Mouse (Mus musculus) midbrain, embryonic 13.5 days (tissue): ENCODE measurements around the gene Ndufaf8. TPM values are rescaled to one million over a fixed set of nuclear protein-coding genes. Genes with fewer than 3 reads are reported as not detected.

Source experiments
- ATAC-seq: fragments of 200-750 bp; cut with Nextera tagmentation; 2 replicates; pipeline ENCODE4 v1.8.0; 2017; ENCODE audit warnings: mild to moderate bottlenecking, moderate TSS enrichment, moderate library complexity
- H3K27ac ChIP-seq: fragments of 300-500 bp; sonication (generic); 2 replicates; pipeline ENCODE4 v1.5.1; 2015; ENCODE audit warnings: inconsistent platforms, mild to moderate bottlenecking, moderate library complexity
- H3K27me3 ChIP-seq: fragments of 300-500 bp; sonication (generic); 2 replicates; pipeline ENCODE4 v1.6.1; 2015; ENCODE audit warnings: mild to moderate bottlenecking, inconsistent platforms
- H3K36me3 ChIP-seq: fragments of 300-500 bp; sonication (generic); 2 replicates; pipeline ENCODE4 v1.6.1; 2015; ENCODE audit warnings: mild to moderate bottlenecking, inconsistent platforms
- H3K4me1 ChIP-seq: fragments of 300-500 bp; sonication (generic); replicated peaks from 2 replicates; pipeline ENCODE4 v1.6.1; 2015; ENCODE audit warnings: inconsistent platforms
- H3K4me2 ChIP-seq: fragments of 300-500 bp; sonication (generic); replicated peaks from 2 replicates; pipeline ENCODE4 v1.6.1; 2015; ENCODE audit warnings: moderate library complexity, mild to moderate bottlenecking, inconsistent platforms
- H3K4me3 ChIP-seq: fragments of 300-500 bp; sonication (generic); replicated peaks from 2 replicates; pipeline ENCODE4 v1.5.1; 2015; ENCODE audit warnings: mild to moderate bottlenecking, inconsistent platforms
- H3K9ac ChIP-seq: fragments of 300-500 bp; sonication (generic); replicated peaks from 2 replicates; pipeline ENCODE4 v1.6.1; 2015; ENCODE audit warnings: mild to moderate bottlenecking, inconsistent platforms
- H3K9me3 ChIP-seq: fragments of 300-500 bp; sonication (generic); 2 replicates; pipeline ENCODE4 v1.6.1; 2016; ENCODE audit warnings: mild to moderate bottlenecking, inconsistent platforms
- WGBS: fragments of 180-500 bp; shearing (Covaris S2); methylation state at CpG from one replicate; pipeline ENCODE4 v1.1.7; 2015; 5-methylcytosine and 5-hydroxymethylcytosine counted together
- polyA plus RNA-seq: library from polyadenylated mRNA; unstranded; fragments of >200 nt; fragmentation: Nextera tagmentation; extraction: Ambion mirVana; gene quantifications from 2 replicates; pipeline ENCODE4 v1.2.1, GENCODE M21; 2015

The Ndufaf8 gene
- polyA plus RNA-seq, 1 experiment from 2014 or later, result 63.7 TPM

GRCm38 (mm10) chr11:120067834-120068233 lies 30.9 kb upstream of the Ndufaf8 start:
- Histone ChIP-seq H3K9me3 (no peaks in the 10 kb centered on the region), H3K27ac (no peak overlapping the region), H3K9ac (no peak overlapping the region), H3K4me2 (no peak overlapping the region), H3K27me3 (no peaks in the 10 kb centered on the region), H3K36me3 (peaks cover 100% of the 10 kb centered on the region), H3K4me1 (no peaks in the 10 kb centered on the region), H3K4me3 (no peak overlapping the region)
- peak; percentile 27; the same call in 1 of the 2 replicates for ATAC-seq
- WGBS, result 57% methylated on average over 17 of the region's 17 CpGs

DNA sequence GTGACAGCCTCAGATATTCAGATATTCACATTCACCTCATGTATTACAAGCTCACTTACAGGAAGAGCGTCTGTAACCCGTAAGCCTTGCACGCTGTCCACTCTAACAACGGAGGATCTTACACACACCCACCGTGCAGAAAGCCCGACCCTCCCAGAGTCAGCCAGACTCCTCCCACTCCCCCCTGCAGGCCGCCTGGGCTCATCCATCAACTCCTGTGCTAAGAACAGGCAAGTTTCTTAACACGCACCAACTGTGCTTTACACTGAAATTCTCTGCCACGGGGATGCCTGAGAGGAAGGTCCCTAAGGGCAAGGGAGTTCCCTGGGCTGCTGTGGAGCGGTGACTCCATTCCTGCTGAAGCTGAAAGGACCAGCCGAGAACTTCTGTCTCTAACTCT lies 29.5 kb upstream of the Ndufaf8 start:
- no peaks in the 10 kb centered on the region for H3K27me3 ChIP-seq
- no peak overlapping the region for H3K27ac ChIP-seq
- no peak overlapping the region for H3K9ac ChIP-seq
- H3K36me3 ChIP-seq, result peaks cover 100% of the 10 kb centered on the region
- H3K9me3 ChIP-seq, result no peaks in the 10 kb centered on the region
- no peak overlapping the region for H3K4me2 ChIP-seq
- no peaks in the 10 kb centered on the region for H3K4me1 ChIP-seq
- ATAC-seq, result no peak
- 59% methylated on average over 11 of the region's 11 CpGs for WGBS
- no peak overlapping the region for H3K4me3 ChIP-seq

DNA sequence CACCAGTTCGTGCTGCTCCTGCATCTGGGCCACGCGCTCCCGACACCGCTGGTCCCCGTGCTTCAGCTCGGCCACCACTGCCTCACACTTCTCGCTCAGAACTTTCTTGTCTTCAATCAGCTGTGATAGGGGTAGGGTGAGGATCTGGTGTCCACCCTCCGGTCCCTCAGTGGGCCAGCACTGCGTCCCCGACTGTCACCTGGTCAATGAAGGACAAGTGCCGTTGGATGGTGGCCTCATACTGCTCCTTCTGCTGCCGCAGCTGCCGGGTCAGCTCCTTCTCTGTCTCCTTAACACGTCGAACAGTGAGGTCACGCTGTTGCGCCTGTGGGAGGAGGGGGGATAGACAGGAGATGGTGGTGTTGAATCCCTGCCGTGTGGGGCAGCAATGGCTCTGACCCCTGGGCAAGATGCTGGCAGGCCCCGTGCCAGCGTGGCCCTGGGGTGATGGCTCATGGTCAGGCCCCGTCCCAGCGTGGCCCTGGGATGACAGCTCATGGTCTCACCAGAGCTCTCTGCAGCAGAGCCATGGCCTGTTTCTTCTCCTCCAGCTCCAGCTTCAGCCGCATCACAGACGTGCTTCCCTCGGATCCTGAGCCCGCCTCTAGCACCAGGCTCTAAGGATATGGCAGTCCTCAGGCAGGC lies 28.3 kb upstream of the Ndufaf8 start:
- Histone ChIP-seq H3K4me3 (no peak overlapping the region), H3K9me3 (no peaks in the 10 kb centered on the region), H3K27me3 (no peaks in the 10 kb centered on the region), H3K4me1 (no peaks in the 10 kb centered on the region), H3K36me3 (peaks cover 100% of the 10 kb centered on the region), H3K9ac (0 out of 2 replicates have a peak overlapping the region, but pooled peaks have one; percentile 37), H3K27ac (no peak overlapping the region), H3K4me2 (no peak overlapping the region)
- 90% methylated on average over 27 of the region's 27 CpGs for WGBS
- ATAC-seq, result no peak

DNA sequence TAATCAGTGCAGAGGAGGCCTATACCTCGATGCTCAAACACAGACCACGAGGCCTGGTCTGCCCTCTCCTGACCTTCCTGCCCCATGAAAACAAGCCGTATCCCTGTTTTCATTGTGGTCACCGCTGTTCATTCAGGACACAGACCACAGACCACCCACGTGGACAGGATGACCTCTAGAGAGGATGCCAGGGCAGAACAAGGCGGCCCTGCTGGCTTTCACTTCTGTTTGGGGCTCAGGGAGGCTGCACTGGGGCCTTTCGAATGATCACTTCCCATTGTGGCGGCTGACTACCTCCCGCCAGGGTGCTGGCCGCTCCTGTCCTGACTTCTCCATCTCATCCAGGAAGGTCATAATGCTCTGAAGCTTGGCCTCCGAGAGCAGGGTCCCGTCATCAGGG lies 27.7 kb upstream of the Ndufaf8 start:
- H3K4me2 ChIP-seq, result no peak overlapping the region
- no peak overlapping the region for H3K27ac ChIP-seq
- no peaks in the 10 kb centered on the region for H3K9me3 ChIP-seq
- 29% methylated on average over 12 of the region's 12 CpGs for WGBS
- H3K4me3 ChIP-seq, result no peak overlapping the region
- peak overlapping the region; percentile 37; the same call in 1 of the 2 replicates for H3K9ac ChIP-seq
- no peak for ATAC-seq
- H3K4me1 ChIP-seq, result no peaks in the 10 kb centered on the region
- peaks cover 100% of the 10 kb centered on the region for H3K36me3 ChIP-seq
- H3K27me3 ChIP-seq, result no peaks in the 10 kb centered on the region

- no peak overlapping the region for H3K4me2 ChIP-seq
- no peaks in the 10 kb centered on the region for H3K27me3 ChIP-seq
- 88% methylated on average over 7 of the region's 7 CpGs for WGBS
- H3K36me3 ChIP-seq, result peaks cover 100% of the 10 kb centered on the region
- H3K4me1 ChIP-seq, result no peaks in the 10 kb centered on the region
- no peak overlapping the region for H3K4me3 ChIP-seq
- no peaks in the 10 kb centered on the region for H3K9me3 ChIP-seq
- H3K27ac ChIP-seq, result no peak overlapping the region
- ATAC-seq, result no peak
- 0 out of 2 replicates have a peak overlapping the region, but pooled peaks have one; percentile 6 for H3K9ac ChIP-seq
Measured at GRCm38 (mm10) chr11:120071731-120072320, 26.9 kb upstream of the Ndufaf8 start.

- Histone ChIP-seq H3K9ac (no peak overlapping the region; the same call in 1 of the 2 replicates), H3K27me3 (no peaks in the 10 kb centered on the region), H3K4me2 (no peak overlapping the region), H3K4me3 (no peak overlapping the region), H3K9me3 (no peaks in the 10 kb centered on the region), H3K4me1 (no peaks in the 10 kb centered on the region), H3K27ac (no peak overlapping the region), H3K36me3 (peaks cover 100% of the 10 kb centered on the region)
- ATAC-seq, result 0 out of 2 replicates have a peak, but pooled peaks have one; percentile 41
- 89% methylated on average over 9 of the region's 9 CpGs for WGBS
Measured at GRCm38 (mm10) chr11:120072986-120073647, 25.6 kb upstream of the Ndufaf8 start.

DNA sequence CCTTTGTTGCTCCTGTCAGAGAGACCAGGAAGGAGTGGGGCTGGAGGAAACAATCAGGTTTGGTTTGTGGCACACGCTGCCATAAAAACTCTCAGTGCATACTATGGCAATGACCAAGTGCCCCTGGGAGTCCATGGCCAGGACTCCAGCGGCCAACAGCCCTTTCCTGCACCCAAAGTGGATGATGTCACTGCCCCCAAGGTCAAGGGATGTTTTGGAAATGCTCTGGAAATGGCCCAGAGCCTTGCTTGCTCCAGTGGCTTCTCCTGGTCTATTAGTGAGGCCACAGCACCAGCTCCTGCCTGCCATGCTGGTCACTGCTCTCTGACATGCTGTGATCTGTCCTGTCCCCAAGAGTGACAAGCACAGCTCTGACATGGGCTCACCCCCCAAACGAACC lies 22.5 kb upstream of the Ndufaf8 start:
- no peaks in the 10 kb centered on the region for H3K9me3 ChIP-seq
- 91% methylated on average over 3 of the region's 3 CpGs for WGBS
- H3K27me3 ChIP-seq, result no peaks in the 10 kb centered on the region
- no peak for ATAC-seq
- no peak overlapping the region for H3K4me2 ChIP-seq
- H3K4me1 ChIP-seq, result no peaks in the 10 kb centered on the region
- H3K9ac ChIP-seq, result no peak overlapping the region
- peaks cover 98% of the 10 kb centered on the region for H3K36me3 ChIP-seq
- no peak overlapping the region for H3K4me3 ChIP-seq
- no peak overlapping the region for H3K27ac ChIP-seq

DNA sequence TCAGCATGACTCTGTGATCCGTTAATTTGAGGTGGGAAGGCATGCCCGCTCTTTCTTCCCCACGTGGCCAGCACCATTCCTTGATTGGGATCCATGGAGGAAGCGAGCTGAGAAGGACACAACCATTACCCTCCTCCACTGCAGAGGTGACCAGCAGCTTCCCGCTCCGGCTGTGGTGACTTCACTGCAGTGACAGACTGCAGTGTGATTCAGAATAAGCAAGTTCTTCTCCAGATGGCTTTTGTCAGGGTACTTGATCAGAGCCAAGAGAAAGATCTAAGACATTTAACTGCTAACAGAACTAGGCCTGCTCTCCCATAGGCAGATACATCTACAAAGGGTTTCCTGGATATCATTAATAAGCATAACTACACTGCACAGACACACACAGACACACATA lies 18.4 kb upstream of the Ndufaf8 start:
- H3K36me3 ChIP-seq, result peaks cover 86% of the 10 kb centered on the region
- WGBS, result 95% methylated on average over 6 of the region's 6 CpGs
- H3K4me1 ChIP-seq, result peaks cover 5% of the 10 kb centered on the region
- H3K4me2 ChIP-seq, result no peak overlapping the region
- no peak overlapping the region for H3K27ac ChIP-seq
- no peak overlapping the region for H3K4me3 ChIP-seq
- no peaks in the 10 kb centered on the region for H3K9me3 ChIP-seq
- no peak overlapping the region for H3K9ac ChIP-seq
- H3K27me3 ChIP-seq, result no peaks in the 10 kb centered on the region
- ATAC-seq, result no peak

- no peaks in the 10 kb centered on the region for H3K27me3 ChIP-seq
- peaks cover 18% of the 10 kb centered on the region for H3K4me1 ChIP-seq
- H3K27ac ChIP-seq, result peak overlapping the region; percentile 90
- 2% methylated on average over 25 of the region's 25 CpGs for WGBS
- peak overlapping the region; percentile 96 for H3K4me2 ChIP-seq
- peak overlapping the region; percentile 72 for H3K4me3 ChIP-seq
- H3K36me3 ChIP-seq, result peaks cover 39% of the 10 kb centered on the region
- H3K9me3 ChIP-seq, result no peaks in the 10 kb centered on the region
- peak overlapping the region; percentile 98 for H3K9ac ChIP-seq
- ATAC-seq, result 0 out of 2 replicates have a peak, but pooled peaks have one; percentile 1
Measured at GRCm38 (mm10) chr11:120085891-120086627, 12.7 kb upstream of the Ndufaf8 start.

GRCm38 (mm10) chr11:120086702-120087152 lies 12.0 kb upstream of the Ndufaf8 start, which contains the start of gene Cep131:
Gene Cep131, minus strand, starts transcription at chr11:120086827.
- WGBS, result under 1% methylated on average over 42 of the region's 42 CpGs
- peak; percentile 100 for ATAC-seq

DNA sequence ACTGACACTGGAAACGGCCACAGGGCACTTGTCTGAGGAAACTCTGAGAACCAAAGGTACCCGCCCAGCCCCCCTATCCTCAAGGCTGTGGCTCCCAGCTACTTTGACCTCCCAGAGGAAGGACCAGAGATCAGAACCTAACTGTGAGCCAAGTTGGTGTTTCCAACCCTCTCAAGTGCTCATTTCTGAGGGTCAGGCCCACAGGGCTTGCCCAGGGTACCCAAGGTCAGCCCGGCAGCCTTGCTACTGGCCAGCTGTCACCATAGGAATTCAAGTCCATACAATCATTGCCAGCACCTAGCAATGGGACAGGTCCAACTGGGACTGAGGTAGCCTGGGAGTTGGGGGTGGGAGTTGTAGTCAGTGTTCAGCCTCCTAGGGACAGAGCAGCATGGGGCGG lies 8.1 kb upstream of the Ndufaf8 start:
- no peaks in the 10 kb centered on the region for H3K9me3 ChIP-seq
- ATAC-seq, result no peak
- no peak overlapping the region for H3K4me2 ChIP-seq
- no peak overlapping the region for H3K4me3 ChIP-seq
- no peaks in the 10 kb centered on the region for H3K27me3 ChIP-seq
- no peak overlapping the region for H3K27ac ChIP-seq
- peaks cover 9% of the 10 kb centered on the region for H3K4me1 ChIP-seq
- no peak overlapping the region for H3K9ac ChIP-seq
- peaks cover 55% of the 10 kb centered on the region for H3K36me3 ChIP-seq
- WGBS, result 90% methylated on average over 4 of the region's 4 CpGs

More at GRCm38 (mm10) chr11:120086702-120087152, 12.0 kb upstream of the Ndufaf8 start, which contains the start of gene Cep131:
- H3K9me3 ChIP-seq, result no peaks in the 10 kb centered on the region
- H3K4me1 ChIP-seq, result peaks cover 18% of the 10 kb centered on the region
- peaks cover 40% of the 10 kb centered on the region for H3K36me3 ChIP-seq
- H3K9ac ChIP-seq, result peak within 1 kb of the TSS; percentile 98
- H3K27ac ChIP-seq, result peak within 1 kb of the TSS; percentile 90
- H3K4me2 ChIP-seq, result peak within 1 kb of the TSS; percentile 96
- peak within 1 kb of the TSS; percentile 72 for H3K4me3 ChIP-seq
- H3K27me3 ChIP-seq, result no peaks in the 10 kb centered on the region
